Mouse (Mus musculus): ENCODE results near the gene Plekha6. TPM values are rescaled to one million over a fixed set of nuclear protein-coding genes. Genes with fewer than 3 reads are reported as not detected.

Plekha6 gene
- polyA plus RNA-seq, 1 experiment from 2014 or later: 3.2 TPM

- DNase-seq (ENCODE audit: low spot score) (no peak), ATAC-seq (no peak)
- TF ChIP-seq EP300 (IDR thresholded peaks at IDR 0.05) (no peak), CTCF (IDR thresholded peaks at IDR 0.05) (no peak)
- H3K27ac ChIP-seq (ENCODE audit: low read length): no peak overlapping the region
- H3K27me3 ChIP-seq (replicated peaks; ENCODE audit: insufficient read depth, low read length): no peaks in the 10 kb centered on the region
- H3K36me3 ChIP-seq (ENCODE audit: insufficient read depth, low read length): no peaks in the 10 kb centered on the region
- H3K4me2 ChIP-seq (replicated peaks; ENCODE audit: low read depth, low read length): no peak overlapping the region
- H3K9ac ChIP-seq (replicated peaks; ENCODE audit: low read depth): no peak overlapping the region
- no peak overlapping the region for H3K4me3 ChIP-seq (ENCODE audit: low read depth, low read length)
- 87% methylated on average over 2 of the region's 2 CpGs for WGBS
- no peaks in the 10 kb centered on the region for H3K4me1 ChIP-seq (ENCODE audit: insufficient read depth, low read depth, low read length)
- no peaks in the 10 kb centered on the region for H3K9me3 ChIP-seq (ENCODE audit: low read length)
Observed at GRCm38 (mm10) chr1:133280537-133280936, 116.5 kb downstream of the Plekha6 start.

- no peaks in the 10 kb centered on the region for H3K27me3 ChIP-seq (replicated peaks; ENCODE audit: insufficient read depth, low read length)
- H3K4me3 ChIP-seq (ENCODE audit: low read depth, low read length): no peak overlapping the region
- no peaks in the 10 kb centered on the region for H3K4me1 ChIP-seq (ENCODE audit: insufficient read depth, low read depth, low read length)
- no peaks in the 10 kb centered on the region for H3K36me3 ChIP-seq (ENCODE audit: insufficient read depth, low read length)
- no peak for ATAC-seq
- H3K4me2 ChIP-seq (replicated peaks; ENCODE audit: low read depth, low read length): no peak overlapping the region
- TF ChIP-seq EP300 (IDR thresholded peaks at IDR 0.05) (no peak), CTCF (IDR thresholded peaks at IDR 0.05) (no peak)
- H3K9ac ChIP-seq (replicated peaks; ENCODE audit: low read depth): no peak overlapping the region
- no peak for DNase-seq (ENCODE audit: low spot score)
- 90% methylated on average over 7 of the region's 7 CpGs for WGBS
- no peaks in the 10 kb centered on the region for H3K9me3 ChIP-seq (ENCODE audit: low read length)
- H3K27ac ChIP-seq (ENCODE audit: low read length): no peak overlapping the region
Observed at GRCm38 (mm10) chr1:133285907-133286306, 121.9 kb downstream of the Plekha6 start.

DNA sequence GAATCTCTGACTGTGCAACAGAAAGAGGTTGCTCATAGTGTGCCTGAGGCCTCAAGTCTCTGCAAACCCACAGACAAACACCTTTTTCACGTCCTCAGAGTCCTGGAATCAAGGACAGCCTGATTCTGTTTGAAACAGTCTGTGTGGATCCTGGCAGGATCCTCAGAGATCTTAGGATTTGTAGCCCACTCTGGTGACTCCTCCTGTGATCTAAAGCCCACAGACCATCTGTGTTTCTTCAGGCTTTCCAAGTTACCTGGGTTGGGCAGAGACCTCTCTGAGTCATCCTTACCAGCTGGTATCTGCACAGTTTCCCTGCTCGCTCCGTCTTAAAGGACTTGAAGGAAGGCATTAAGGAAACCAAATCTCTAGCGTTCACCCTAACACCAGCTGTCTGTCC is 123.0 kb downstream of the Plekha6 start:
- ATAC-seq (no peak), DNase-seq (ENCODE audit: low spot score) (no peak)
- 90% methylated on average over 4 of the region's 4 CpGs for WGBS
- Histone ChIP-seq H3K27ac (ENCODE audit: low read length) (no peak overlapping the region), H3K4me3 (ENCODE audit: low read depth, low read length) (no peak overlapping the region), H3K27me3 (replicated peaks; ENCODE audit: insufficient read depth, low read length) (no peaks in the 10 kb centered on the region), H3K36me3 (ENCODE audit: insufficient read depth, low read length) (no peaks in the 10 kb centered on the region), H3K4me1 (ENCODE audit: insufficient read depth, low read depth, low read length) (no peaks in the 10 kb centered on the region), H3K9me3 (ENCODE audit: low read length) (no peaks in the 10 kb centered on the region), H3K9ac (replicated peaks; ENCODE audit: low read depth) (no peak overlapping the region), H3K4me2 (replicated peaks; ENCODE audit: low read depth, low read length) (no peak overlapping the region)
- no peak for TF ChIP-seq EP300 (IDR thresholded peaks at IDR 0.05)
- no peak for TF ChIP-seq CTCF (IDR thresholded peaks at IDR 0.05)

DNA sequence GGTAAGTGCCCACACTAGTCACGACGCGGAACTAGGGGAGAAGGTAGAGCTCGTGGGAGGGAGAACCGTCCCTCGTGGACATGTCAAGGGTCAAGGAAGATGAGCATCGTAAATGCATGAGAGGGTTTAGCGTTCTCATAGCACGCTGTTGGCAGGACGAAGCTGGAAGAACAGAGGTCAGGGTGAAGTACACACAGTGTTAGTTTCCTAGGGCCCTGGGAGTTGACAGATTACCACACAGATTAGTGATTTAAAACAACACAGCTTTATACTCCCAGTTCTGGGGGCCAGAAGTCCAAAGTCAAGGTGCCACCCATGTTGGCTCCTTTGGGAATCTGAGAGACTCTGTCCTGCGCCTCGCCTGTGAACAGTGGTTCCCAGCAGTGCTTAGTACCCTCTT is 123.9 kb downstream of the Plekha6 start:
- DNase-seq (ENCODE audit: low spot score): no peak
- TF ChIP-seq EP300 (IDR thresholded peaks at IDR 0.05) (no peak), CTCF (IDR thresholded peaks at IDR 0.05) (no peak)
- Histone ChIP-seq H3K9ac (replicated peaks; ENCODE audit: low read depth) (no peak overlapping the region), H3K4me3 (ENCODE audit: low read depth, low read length) (no peak overlapping the region), H3K27me3 (replicated peaks; ENCODE audit: insufficient read depth, low read length) (no peaks in the 10 kb centered on the region), H3K36me3 (ENCODE audit: insufficient read depth, low read length) (no peaks in the 10 kb centered on the region), H3K9me3 (ENCODE audit: low read length) (no peaks in the 10 kb centered on the region), H3K4me2 (replicated peaks; ENCODE audit: low read depth, low read length) (no peak overlapping the region), H3K4me1 (ENCODE audit: insufficient read depth, low read depth, low read length) (no peaks in the 10 kb centered on the region), H3K27ac (ENCODE audit: low read length) (no peak overlapping the region)
- no peak for ATAC-seq
- 89% methylated on average over 12 of the region's 12 CpGs for WGBS

DNA sequence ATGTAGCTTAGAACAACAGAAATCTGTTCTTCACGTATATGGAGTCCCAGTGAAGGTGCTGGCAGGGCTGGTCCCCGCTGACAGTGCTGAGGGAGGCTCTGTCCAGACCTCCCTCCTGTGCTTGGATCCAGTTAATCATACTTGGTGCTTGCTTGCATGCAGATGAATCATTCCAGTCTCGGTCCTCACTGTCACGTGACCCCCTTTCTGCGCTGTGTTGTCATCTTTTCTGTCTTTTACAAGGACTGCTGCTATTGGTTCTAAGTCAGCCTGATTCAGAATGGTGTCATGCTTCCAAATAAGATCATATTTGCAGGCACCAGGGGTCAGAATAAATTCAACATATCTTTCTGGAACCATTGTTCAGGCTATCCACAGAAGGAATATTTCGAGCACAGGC is 127.9 kb downstream of the Plekha6 start:
- no peak overlapping the region for H3K4me3 ChIP-seq (ENCODE audit: low read depth, low read length)
- H3K4me1 ChIP-seq (ENCODE audit: insufficient read depth, low read depth, low read length): no peaks in the 10 kb centered on the region
- H3K27me3 ChIP-seq (replicated peaks; ENCODE audit: insufficient read depth, low read length): no peaks in the 10 kb centered on the region
- TF ChIP-seq CTCF (IDR thresholded peaks at IDR 0.05) (no peak), EP300 (IDR thresholded peaks at IDR 0.05) (no peak)
- H3K9ac ChIP-seq (replicated peaks; ENCODE audit: low read depth): no peak overlapping the region
- H3K27ac ChIP-seq (ENCODE audit: low read length): no peak overlapping the region
- no peak for ATAC-seq
- no peak overlapping the region for H3K4me2 ChIP-seq (replicated peaks; ENCODE audit: low read depth, low read length)
- H3K36me3 ChIP-seq (ENCODE audit: insufficient read depth, low read length): no peaks in the 10 kb centered on the region
- H3K9me3 ChIP-seq (ENCODE audit: low read length): no peaks in the 10 kb centered on the region
- DNase-seq (ENCODE audit: low spot score): no peak
- 91% methylated on average over 6 of the region's 6 CpGs for WGBS

DNA sequence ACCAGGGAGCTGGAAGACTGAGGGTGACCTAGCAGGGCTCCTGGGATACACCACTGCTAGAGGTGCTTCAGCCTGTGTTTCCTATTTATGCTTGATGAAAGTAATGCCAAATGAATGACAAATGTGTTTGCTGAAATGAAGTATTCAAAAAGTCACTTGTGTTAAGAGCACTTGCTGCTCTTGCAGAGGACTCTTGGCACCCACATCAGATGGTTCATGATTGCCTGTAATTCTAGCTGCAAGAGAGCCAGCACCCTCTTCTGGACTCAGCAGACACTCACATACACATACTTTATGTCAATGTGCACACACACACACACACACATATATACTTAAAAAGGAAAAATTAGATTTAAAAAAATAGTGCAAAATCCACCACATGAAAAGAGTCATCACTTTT is 128.6 kb downstream of the Plekha6 start:
- no peak overlapping the region for H3K27ac ChIP-seq (ENCODE audit: low read length)
- H3K4me2 ChIP-seq (replicated peaks; ENCODE audit: low read depth, low read length): no peak overlapping the region
- no peaks in the 10 kb centered on the region for H3K27me3 ChIP-seq (replicated peaks; ENCODE audit: insufficient read depth, low read length)
- no peaks in the 10 kb centered on the region for H3K36me3 ChIP-seq (ENCODE audit: insufficient read depth, low read length)
- no peaks in the 10 kb centered on the region for H3K9me3 ChIP-seq (ENCODE audit: low read length)
- TF ChIP-seq CTCF (IDR thresholded peaks at IDR 0.05): peak; percentile 65
- peak; percentile 54; the same call in 1 of the 2 replicates for TF ChIP-seq EP300 (IDR thresholded peaks at IDR 0.05)
- H3K4me3 ChIP-seq (ENCODE audit: low read depth, low read length): no peak overlapping the region
- no peaks in the 10 kb centered on the region for H3K4me1 ChIP-seq (ENCODE audit: insufficient read depth, low read depth, low read length)
- DNase-seq (ENCODE audit: low spot score): peak; percentile 91
- H3K9ac ChIP-seq (replicated peaks; ENCODE audit: low read depth): no peak overlapping the region
- ATAC-seq: peak; percentile 90

GRCm38 (mm10) chr1:133296376-133296775 is 132.4 kb downstream of the Plekha6 start:
- Histone ChIP-seq H3K4me3 (ENCODE audit: low read depth, low read length) (no peak overlapping the region), H3K9me3 (ENCODE audit: low read length) (no peaks in the 10 kb centered on the region), H3K9ac (replicated peaks; ENCODE audit: low read depth) (no peak overlapping the region), H3K36me3 (ENCODE audit: insufficient read depth, low read length) (no peaks in the 10 kb centered on the region), H3K27ac (ENCODE audit: low read length) (no peak overlapping the region), H3K4me2 (replicated peaks; ENCODE audit: low read depth, low read length) (no peak overlapping the region), H3K27me3 (replicated peaks; ENCODE audit: insufficient read depth, low read length) (no peaks in the 10 kb centered on the region), H3K4me1 (ENCODE audit: insufficient read depth, low read depth, low read length) (no peaks in the 10 kb centered on the region)
- WGBS: 48% methylated on average over 9 of the region's 9 CpGs
- DNase-seq (ENCODE audit: low spot score): peak; percentile 39
- no peak for TF ChIP-seq CTCF (IDR thresholded peaks at IDR 0.05)
- no peak for TF ChIP-seq EP300 (IDR thresholded peaks at IDR 0.05)
- ATAC-seq: peak; percentile 52; the same call in 1 of the 2 replicates

Data from lung, postnatal 0 days (tissue).